In the genomic region with DNA sequence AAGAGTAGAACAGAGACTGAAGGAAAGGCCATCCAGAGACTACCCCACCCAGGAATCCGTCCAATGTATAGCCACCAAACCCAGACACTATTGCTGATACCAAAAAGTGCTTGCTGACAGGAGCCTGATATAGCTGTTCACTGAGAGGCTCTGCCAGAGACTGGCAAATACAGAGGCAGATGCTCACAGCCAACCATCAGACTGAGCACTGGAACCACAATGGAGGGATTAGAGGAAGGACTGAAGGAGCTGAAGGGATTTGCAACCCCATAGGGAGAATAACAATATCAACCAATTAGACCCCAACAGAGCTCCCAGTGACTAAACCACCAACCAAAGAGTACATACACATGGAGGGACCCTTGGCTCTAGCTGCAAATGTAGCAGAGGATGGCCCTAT, we compare ENCODE assay signal across 26 mouse cellular contexts.
DNase-seq lines count a peak whose midpoint lies in the region; ATAC-seq lines count a peak whose summit lies in the region.
"Had no signal": no experiment of that assay in that cellular context is flagged by ENCODE, and none has a peak within 500 bp of the region (broad histone marks: within the 10 kb centered on the region; RNA-seq: fewer than 3 reads in every experiment).

No protein-coding gene starts in this region.

- H3K9me3 ChIP-seq in midbrain, embryonic 10.5 days (replicated peaks), result no peaks in the 10 kb centered on the region
- no peaks in the 10 kb centered on the region for H3K9me3 ChIP-seq in midbrain, embryonic 16.5 days (replicated peaks; ENCODE audit: control insufficient read depth, low read length, poor library complexity, severe bottlenecking)
- H3K9me3 ChIP-seq in midbrain, embryonic 12.5 days, result no peaks in the 10 kb centered on the region
- no peaks in the 10 kb centered on the region for H3K9me3 ChIP-seq in midbrain, embryonic 13.5 days
- H3K9me3 ChIP-seq: embryonic facial prominence, embryonic 13.5 days; embryonic facial prominence, embryonic 15.5 days; forebrain, embryonic 10.5 days; forebrain, embryonic 12.5 days had no signal

- no peaks in the 10 kb centered on the region for H3K36me3 ChIP-seq in midbrain, embryonic 10.5 days
- no peaks in the 10 kb centered on the region for H3K36me3 ChIP-seq in midbrain, embryonic 16.5 days (ENCODE audit: control insufficient read depth, insufficient read depth, low read length)
- H3K36me3 ChIP-seq in midbrain, embryonic 12.5 days, result no peaks in the 10 kb centered on the region
- no peaks in the 10 kb centered on the region for H3K36me3 ChIP-seq in midbrain, embryonic 13.5 days
- H3K36me3 ChIP-seq: embryonic facial prominence, embryonic 13.5 days; embryonic facial prominence, embryonic 15.5 days; forebrain, embryonic 10.5 days; forebrain, embryonic 12.5 days had no signal

- DNase-seq in midbrain, embryonic 10.5 days (ENCODE audit: low spot score), result peak; percentile 14
- peak; percentile 2 for DNase-seq in ES-CJ7 (ENCODE audit: low read depth, low spot score)
- no peak for DNase-seq in kidney, postnatal 25 days
- DNase-seq: adrenal gland, adult 8-10 months; adrenal gland, postnatal 14 days; B cell, adult 2 months; cerebellum, adult 11 months; cerebellum, adult 18-20 months; cerebellum, adult 8-10 months; cerebellum, adult 9-11 months; cerebellum, postnatal 14 days; cerebellum, postnatal 36 days; embryo, embryonic 11 days had no signal

- H3K4me1 ChIP-seq in midbrain, embryonic 10.5 days, result peaks cover 7% of the 10 kb centered on the region; the same call in 1 of the 2 replicates
- no peaks in the 10 kb centered on the region for H3K4me1 ChIP-seq in midbrain, embryonic 16.5 days (ENCODE audit: control insufficient read depth, insufficient read depth, low read length)
- H3K4me1 ChIP-seq in midbrain, embryonic 12.5 days, result no peaks in the 10 kb centered on the region
- no peaks in the 10 kb centered on the region for H3K4me1 ChIP-seq in midbrain, embryonic 13.5 days (replicated peaks)
- H3K4me1 ChIP-seq: embryonic facial prominence, embryonic 13.5 days; embryonic facial prominence, embryonic 15.5 days; forebrain, embryonic 12.5 days had no signal

- no peak overlapping the region for H3K9ac ChIP-seq in midbrain, embryonic 16.5 days (ENCODE audit: low read depth, low read length)
- H3K9ac ChIP-seq in midbrain, embryonic 12.5 days (replicated peaks), result no peak overlapping the region
- no peak overlapping the region for H3K9ac ChIP-seq in midbrain, embryonic 13.5 days (replicated peaks)
- H3K9ac ChIP-seq: embryonic facial prominence, embryonic 13.5 days; embryonic facial prominence, embryonic 15.5 days; forebrain, embryonic 12.5 days had no signal

- no peak overlapping the region for H3K4me3 ChIP-seq in midbrain, embryonic 10.5 days
- H3K4me3 ChIP-seq in midbrain, embryonic 16.5 days (ENCODE audit: low read depth, low read length), result no peak overlapping the region
- no peak overlapping the region for H3K4me3 ChIP-seq in midbrain, embryonic 12.5 days
- no peak overlapping the region for H3K4me3 ChIP-seq in midbrain, embryonic 13.5 days (replicated peaks)
- H3K4me3 ChIP-seq: embryonic facial prominence, embryonic 13.5 days; embryonic facial prominence, embryonic 15.5 days; erythroblast, embryonic 14.5 days; forebrain, embryonic 10.5 days; forebrain, embryonic 12.5 days had no signal

- no peak overlapping the region for H3K4me2 ChIP-seq in midbrain, embryonic 16.5 days (ENCODE audit: low read length)
- no peak overlapping the region for H3K4me2 ChIP-seq in midbrain, embryonic 12.5 days (replicated peaks)
- H3K4me2 ChIP-seq in midbrain, embryonic 13.5 days (replicated peaks), result no peak overlapping the region
- H3K4me2 ChIP-seq: embryonic facial prominence, embryonic 13.5 days; embryonic facial prominence, embryonic 15.5 days; forebrain, embryonic 12.5 days had no signal

- H3K27ac ChIP-seq in midbrain, embryonic 10.5 days (replicated peaks), result no peak overlapping the region
- H3K27ac ChIP-seq in midbrain, embryonic 16.5 days (ENCODE audit: low read length), result no peak overlapping the region
- no peak overlapping the region for H3K27ac ChIP-seq in midbrain, embryonic 12.5 days (replicated peaks)
- H3K27ac ChIP-seq in midbrain, embryonic 13.5 days, result no peak overlapping the region
- H3K27ac ChIP-seq: embryonic facial prominence, embryonic 13.5 days; embryonic facial prominence, embryonic 15.5 days; forebrain, embryonic 10.5 days; forebrain, embryonic 12.5 days had no signal

- ATAC-seq in midbrain, embryonic 16.5 days, result no peak
- ATAC-seq in midbrain, embryonic 12.5 days (ENCODE audit: low FRiP score, low read depth), result peak; percentile 56; the same call in 1 of the 2 replicates
- no peak for ATAC-seq in midbrain, embryonic 13.5 days
- ATAC-seq: activated CD4-positive, CD25-positive, alpha-beta regulatory T cell, adult 4 months; CD4-positive, CD25-positive, alpha-beta regulatory T cell, adult 4 months; forebrain, embryonic 14.5 days; forebrain, embryonic 16.5 days had no signal

- H3K27me3 ChIP-seq in midbrain, embryonic 10.5 days (ENCODE audit: low read depth, poor library complexity, severe bottlenecking), result no peaks in the 10 kb centered on the region
- no peaks in the 10 kb centered on the region for H3K27me3 ChIP-seq in midbrain, embryonic 16.5 days (ENCODE audit: control insufficient read depth, insufficient read depth, low read depth, low read length)
- H3K27me3 ChIP-seq in midbrain, embryonic 12.5 days, result no peaks in the 10 kb centered on the region
- no peaks in the 10 kb centered on the region for H3K27me3 ChIP-seq in midbrain, embryonic 13.5 days
- H3K27me3 ChIP-seq: CH12.LX; embryonic facial prominence, embryonic 13.5 days; embryonic facial prominence, embryonic 15.5 days; forebrain, embryonic 12.5 days had no signal

- 19% methylated on average over 1 of the region's 1 CpGs for WGBS in midbrain, embryonic 10.5 days
- WGBS in midbrain, embryonic 16.5 days, result 24% methylated on average over 1 of the region's 1 CpGs
- 7% methylated on average over 1 of the region's 1 CpGs for WGBS in midbrain, embryonic 12.5 days
- 12% methylated on average over 1 of the region's 1 CpGs for WGBS in midbrain, embryonic 13.5 days

Comparison
In these comparisons a context has a peak if more than half of its experiments do, and no peak if none do; other contexts are left out.
1. DNase-seq: peak in midbrain, embryonic 10.5 days (single experiment) and ES-CJ7 (single experiment); none in kidney, postnatal 25 days (0 of 2).